Mouse (Mus musculus): ENCODE results near the gene Hk1.

DNA sequence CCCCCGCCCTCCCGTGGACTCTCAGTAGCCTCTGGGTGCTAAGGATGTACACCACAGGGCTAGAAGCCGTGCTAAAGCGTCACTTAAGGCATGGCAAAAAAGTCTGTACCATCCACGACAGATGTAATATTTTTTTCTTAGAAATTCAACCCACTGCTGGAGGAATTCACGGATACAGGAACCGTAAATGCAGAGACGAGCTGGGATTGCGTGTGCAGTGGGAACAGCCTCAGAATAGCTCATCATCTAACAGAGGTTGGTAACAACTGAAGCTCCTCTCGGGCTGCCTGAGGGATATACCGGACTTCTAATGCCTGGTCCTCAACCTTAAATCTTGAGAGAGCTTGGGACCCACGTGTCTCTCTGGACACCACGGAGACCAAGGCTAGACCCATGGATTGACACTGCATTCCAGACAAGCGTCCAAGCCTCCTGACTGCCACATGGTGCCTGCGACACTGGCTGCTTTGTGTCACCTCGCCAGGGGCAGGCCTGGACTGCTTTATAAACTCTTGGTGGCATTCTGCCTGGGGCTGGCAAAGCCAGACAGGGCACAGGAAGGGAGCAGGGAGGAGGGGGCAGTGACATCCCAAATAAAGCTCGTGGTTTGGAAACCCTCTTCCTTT, 23.5 kb downstream of the Hk1 start:
- no peak for TF ChIP-seq CTCF (IDR thresholded peaks at IDR 0.05; ENCODE audit: extremely low read depth, insufficient read length, insufficient replicate concordance, low read depth, low read length)
- TF ChIP-seq POLR2A (IDR thresholded peaks at IDR 0.05; ENCODE audit: low read depth, low read length) = no peak

Measured in small intestine, adult 2 months (tissue).